Mouse (Mus musculus): ENCODE results near the gene Rhbg. TPM values are rescaled to one million over a fixed set of nuclear protein-coding genes. Genes with fewer than 3 reads are reported as not detected.
A peak's percentile ranks its signal among the peaks of the same experiment; 100 is the strongest.

The Rhbg gene
- total RNA-seq, 2 experiments from 2014 or later, result not detected

- DNase-seq (ENCODE audit: low spot score in 2 of 2), result no peak
Observed at GRCm38 (mm10) chr3:88229526-88229925, 25.0 kb downstream of the Rhbg start.

GRCm38 (mm10) chr3:88228906-88229305 is 25.6 kb downstream of the Rhbg start:
- DNase-seq (ENCODE audit: low spot score in 2 of 2), result no peak

GRCm38 (mm10) chr3:88227976-88228375 is 26.5 kb downstream of the Rhbg start:
- DNase-seq (ENCODE audit: low spot score in 2 of 2), result no peak

- no peak for DNase-seq (ENCODE audit: low spot score in 2 of 2)
Observed at GRCm38 (mm10) chr3:88227260-88227659, 27.2 kb downstream of the Rhbg start.

GRCm38 (mm10) chr3:88226101-88226845 is 28.2 kb downstream of the Rhbg start:
- peak; percentile 71 to 86 for DNase-seq (ENCODE audit: low spot score in 2 of 2)

DNA sequence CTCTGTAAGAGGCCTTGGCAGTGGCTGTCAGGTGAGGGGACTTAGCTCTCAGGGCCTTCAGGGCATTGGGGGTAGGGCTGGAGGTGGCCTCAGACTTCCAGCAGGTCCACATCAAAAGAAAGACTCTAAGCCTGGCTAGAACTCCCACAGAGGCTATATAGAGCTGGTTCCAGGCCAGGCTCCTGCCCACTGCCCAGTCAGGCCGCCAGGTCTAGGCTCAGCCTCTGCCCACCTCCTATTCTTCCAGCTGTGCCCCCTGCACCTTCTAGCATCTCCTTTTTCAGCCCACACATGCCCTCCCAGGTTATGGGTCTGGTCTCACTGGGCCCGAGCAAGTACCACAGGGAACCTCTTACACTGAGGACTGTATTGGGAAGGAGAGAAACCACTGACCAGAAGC is 29.6 kb downstream of the Rhbg start:
- DNase-seq (ENCODE audit: low spot score in 2 of 2), result no peak

DNA sequence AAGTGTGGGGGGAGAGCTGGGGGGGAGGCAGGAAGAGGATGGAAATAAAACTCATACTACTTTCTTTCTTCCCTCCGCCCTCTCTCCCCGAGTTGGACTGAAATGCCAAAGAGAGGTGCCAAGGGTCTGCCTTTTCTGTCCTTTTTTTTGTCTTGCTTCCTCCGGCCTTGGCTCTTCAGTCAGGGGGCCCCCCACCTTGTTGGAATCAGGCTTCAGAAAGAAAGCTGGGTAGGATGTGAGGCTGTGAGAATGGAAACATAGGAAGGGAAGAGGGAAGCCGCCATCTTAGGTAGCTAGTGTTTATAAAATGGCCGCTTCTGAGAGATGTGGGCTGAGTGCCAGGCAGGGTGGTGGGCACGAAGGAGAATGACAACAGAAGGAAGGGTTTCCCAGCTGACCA is 32.1 kb downstream of the Rhbg start:
- DNase-seq (ENCODE audit: low spot score in 2 of 2), result no peak

GRCm38 (mm10) chr3:88221519-88222390 is 32.8 kb downstream of the Rhbg start:
- DNase-seq (ENCODE audit: low spot score in 2 of 2), result peak; percentile 76 to 82

GRCm38 (mm10) chr3:88220842-88221241 is 33.7 kb downstream of the Rhbg start:
- DNase-seq (ENCODE audit: low spot score in 2 of 2), result no peak

- no peak for DNase-seq (ENCODE audit: low spot score in 2 of 2)
Observed at GRCm38 (mm10) chr3:88219940-88220339, 34.6 kb downstream of the Rhbg start.

- DNase-seq (ENCODE audit: low spot score in 2 of 2), result no peak
Observed at GRCm38 (mm10) chr3:88217679-88218078, 36.8 kb downstream of the Rhbg start.

- DNase-seq (ENCODE audit: low spot score in 2 of 2), result no peak
Observed at GRCm38 (mm10) chr3:88216534-88217326, 37.8 kb downstream of the Rhbg start.

DNA sequence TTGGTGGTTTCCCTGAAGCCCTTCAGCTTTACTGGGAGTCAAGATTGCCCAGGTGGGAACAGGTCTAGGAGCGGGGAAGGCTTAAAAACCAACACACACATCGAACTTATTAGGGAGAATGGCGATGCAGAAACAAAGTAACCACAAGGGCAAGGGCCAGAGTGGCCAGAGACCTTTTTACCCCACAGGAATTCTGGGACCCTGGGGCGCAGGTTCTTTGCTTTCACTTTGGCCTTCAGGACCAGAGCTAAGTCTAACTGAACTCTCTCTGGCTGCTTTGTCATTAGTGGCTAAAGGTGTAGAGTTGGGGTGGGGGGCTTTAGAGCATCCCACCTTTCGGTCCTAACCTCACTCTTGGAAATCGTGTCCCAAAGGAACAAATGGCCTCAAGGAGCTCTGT is 38.4 kb downstream of the Rhbg start:
- no peak for DNase-seq (ENCODE audit: low spot score in 2 of 2)

- no peak for DNase-seq (ENCODE audit: low spot score in 2 of 2)
Observed at GRCm38 (mm10) chr3:88215553-88216004, 38.9 kb downstream of the Rhbg start.

- peak in 1 of 2 experiments; percentile 59 for DNase-seq (ENCODE audit: low spot score in 2 of 2)
Observed at GRCm38 (mm10) chr3:88214971-88215552, 39.4 kb downstream of the Rhbg start.

GRCm38 (mm10) chr3:88214197-88214938 is 40.1 kb downstream of the Rhbg start:
- DNase-seq (ENCODE audit: low spot score in 2 of 2), result peak; percentile 78 to 84

DNA sequence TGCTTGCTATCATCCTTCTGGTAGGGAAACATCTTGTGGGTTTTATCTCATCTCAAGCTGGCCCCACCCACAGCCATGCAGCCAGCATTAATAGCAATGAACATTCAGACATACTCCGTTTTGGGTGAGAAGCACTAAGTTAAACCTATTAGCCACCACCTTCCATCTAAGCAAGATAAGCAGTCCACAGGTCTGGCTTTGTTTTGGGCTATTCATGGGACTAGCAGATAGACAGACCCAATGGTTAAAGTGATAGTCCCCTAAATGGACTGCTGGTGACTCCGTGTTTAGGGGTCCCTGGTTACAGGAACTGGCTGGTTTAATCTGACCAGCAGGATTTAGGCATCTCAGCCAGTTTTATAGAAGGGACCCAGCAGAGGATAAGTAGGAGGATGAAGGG is 41.5 kb downstream of the Rhbg start:
- DNase-seq (ENCODE audit: low spot score in 2 of 2), result no peak

GRCm38 (mm10) chr3:88212356-88212755 is 42.2 kb downstream of the Rhbg start:
- DNase-seq (ENCODE audit: low spot score in 2 of 2), result no peak

GRCm38 (mm10) chr3:88210918-88211317 is 43.6 kb downstream of the Rhbg start:
- no peak for DNase-seq (ENCODE audit: low spot score in 2 of 2)

DNA sequence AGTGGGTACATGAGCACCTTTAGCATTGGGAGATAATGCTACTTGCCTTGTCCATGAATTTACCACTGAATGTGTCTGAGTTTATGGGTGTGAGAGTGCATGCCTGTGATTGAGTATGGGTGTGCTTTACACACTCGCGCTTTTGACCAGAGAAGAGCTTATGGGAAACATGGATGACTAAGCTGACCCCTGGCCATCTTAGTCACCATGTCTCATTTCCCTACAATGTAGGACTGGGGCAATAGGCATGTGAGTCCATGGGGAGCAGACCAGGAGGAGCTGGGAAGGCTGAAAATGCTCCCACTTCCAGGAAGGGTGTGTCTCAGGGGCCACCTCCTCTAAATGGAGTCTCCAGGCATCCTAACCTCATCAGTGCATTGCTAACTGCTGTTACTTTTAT is 44.4 kb downstream of the Rhbg start:
- no peak for DNase-seq (ENCODE audit: low spot score in 2 of 2)

All from left cerebral cortex, adult 18-20 months (tissue).